Mouse (Mus musculus) lung, embryonic 16.5 days (tissue): ENCODE measurements around the gene Rgl2. TPM values are rescaled to one million over a fixed set of nuclear protein-coding genes. Genes with fewer than 3 reads are reported as not detected.
"Not testable (repeated sequence)": the region's sequence is repeated elsewhere in the genome, so short reads cannot be mapped to it uniquely, and the experiment has no call there.

Experiments used
- ATAC-seq: fragments of 200-750 bp; cut with Nextera tagmentation; 2 replicates; pipeline ENCODE4 v1.8.0; 2017; ENCODE audit warnings: low read depth, mild to moderate bottlenecking, moderate library complexity
- H3K27ac ChIP-seq: fragments of 300-500 bp; sonication (generic); 2 replicates; pipeline ENCODE4 v1.5.1; 2014; ENCODE audit warnings: mild to moderate bottlenecking, control low read depth, low read length
- H3K27me3 ChIP-seq: fragments of 300-500 bp; sonication (generic); 2 replicates; pipeline ENCODE4 v1.6.1; 2014; ENCODE audit warnings: low read depth, low read length, mixed read lengths; ENCODE audit not compliant: control insufficient read depth, insufficient read depth
- H3K36me3 ChIP-seq: fragments of 300-500 bp; sonication (generic); 2 replicates; pipeline ENCODE4 v1.6.1; 2014; ENCODE audit warnings: low read length; ENCODE audit not compliant: control insufficient read depth, insufficient read depth
- H3K4me1 ChIP-seq: fragments of 300-500 bp; sonication (generic); replicated peaks from 2 replicates; pipeline ENCODE4 v1.6.1; 2014; ENCODE audit warnings: low read length, mixed read lengths; ENCODE audit not compliant: control insufficient read depth, insufficient read depth
- H3K4me2 ChIP-seq: fragments of 300-500 bp; sonication (generic); 2 replicates; pipeline ENCODE4 v1.6.1; 2014; ENCODE audit warnings: low read depth, low read length, control low read depth
- H3K4me3 ChIP-seq: fragments of 300-500 bp; sonication (generic); 2 replicates; pipeline ENCODE4 v1.5.1; 2014; ENCODE audit warnings: mild to moderate bottlenecking, low read length, control low read depth
- H3K9ac ChIP-seq: fragments of 300-500 bp; sonication (generic); 2 replicates; pipeline ENCODE4 v1.6.1; 2014; ENCODE audit warnings: low read length, control low read depth
- H3K9me3 ChIP-seq: fragments of 300-500 bp; sonication (generic); 2 replicates; pipeline ENCODE4 v1.6.1; 2016; ENCODE audit warnings: low read length; ENCODE audit not compliant: control insufficient read depth
- WGBS: fragments of 180-500 bp; shearing (Covaris S2); extraction: QIAGEN DNeasy Blood & Tissue Kit; methylation state at CpG from one replicate; pipeline ENCODE4 v1.1.7; 2014; 5-methylcytosine and 5-hydroxymethylcytosine counted together
- polyA plus RNA-seq: library from polyadenylated mRNA; unstranded; fragments of >200 nt; fragmentation: Nextera tagmentation; extraction: Ambion mirVana; gene quantifications from 2 replicates; pipeline ENCODE4 v1.2.1, GENCODE M21; 2015

The Rgl2 gene
- polyA plus RNA-seq, 1 experiment from 2014 or later, result 49.5 TPM

GRCm38 (mm10) chr17:33969394-33969793 lies 40.1 kb downstream of the Rgl2 start:
- no peak overlapping the region for H3K9ac ChIP-seq
- no peaks in the 10 kb centered on the region for H3K27me3 ChIP-seq
- ATAC-seq, result no peak
- WGBS, result 77% methylated on average over 4 of the region's 4 CpGs
- H3K27ac ChIP-seq, result no peak overlapping the region
- H3K36me3 ChIP-seq, result peaks cover 4% of the 10 kb centered on the region; the same call in 1 of the 2 replicates
- H3K9me3 ChIP-seq, result no peaks in the 10 kb centered on the region
- H3K4me1 ChIP-seq, result no peaks in the 10 kb centered on the region
- H3K4me3 ChIP-seq, result no peak overlapping the region
- no peak overlapping the region for H3K4me2 ChIP-seq

DNA sequence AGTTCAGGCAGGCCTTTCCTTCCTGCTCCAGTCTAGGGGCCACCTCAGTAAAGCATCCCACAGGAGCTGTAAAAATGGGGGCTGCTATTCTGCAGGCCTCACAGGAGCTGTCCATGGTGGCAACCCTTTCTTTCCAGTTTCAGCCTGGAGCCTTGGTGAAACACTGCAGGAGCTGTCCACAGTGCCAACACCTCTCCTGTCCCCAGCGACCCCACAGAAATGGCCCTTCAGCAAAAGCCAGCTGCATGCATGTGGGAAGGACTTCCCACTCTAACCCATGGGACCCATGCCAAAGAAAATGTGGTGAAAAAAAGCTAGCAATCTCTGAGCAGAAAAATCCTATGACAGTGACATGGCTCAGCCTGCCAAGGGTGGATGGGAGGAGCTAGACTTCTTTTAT lies 43.3 kb downstream of the Rgl2 start:
- no peak overlapping the region for H3K9ac ChIP-seq
- H3K9me3 ChIP-seq, result no peaks in the 10 kb centered on the region
- ATAC-seq, result peak; percentile 74; the same call in 1 of the 2 replicates
- H3K4me3 ChIP-seq, result no peak overlapping the region
- H3K27me3 ChIP-seq, result peaks cover 9% of the 10 kb centered on the region
- H3K4me2 ChIP-seq, result no peak overlapping the region
- 5% methylated on average over 1 of the region's 1 CpGs for WGBS
- H3K27ac ChIP-seq, result no peak overlapping the region
- no peaks in the 10 kb centered on the region for H3K36me3 ChIP-seq
- H3K4me1 ChIP-seq, result no peaks in the 10 kb centered on the region; the same call in 1 of the 2 replicates

GRCm38 (mm10) chr17:33973572-33973971 lies 44.2 kb downstream of the Rgl2 start:
- peaks cover 18% of the 10 kb centered on the region for H3K27me3 ChIP-seq
- no peak overlapping the region for H3K27ac ChIP-seq
- no peaks in the 10 kb centered on the region for H3K36me3 ChIP-seq
- no peak overlapping the region for H3K4me3 ChIP-seq
- 53% methylated on average over 3 of the region's 3 CpGs for WGBS
- no peaks in the 10 kb centered on the region for H3K9me3 ChIP-seq
- peaks cover 6% of the 10 kb centered on the region for H3K4me1 ChIP-seq
- ATAC-seq, result no peak
- H3K9ac ChIP-seq, result no peak overlapping the region
- H3K4me2 ChIP-seq, result no peak overlapping the region

- peak overlapping the region; percentile 35; the same call in 1 of the 2 replicates for H3K9ac ChIP-seq
These were observed 48.7 kb downstream of the Rgl2 start for GRCm38 (mm10) chr17:33977861-33978557.

GRCm38 (mm10) chr17:33978631-33979031 lies 49.3 kb downstream of the Rgl2 start:
- H3K9me3 ChIP-seq, result no peaks in the 10 kb centered on the region
- H3K36me3 ChIP-seq, result no peaks in the 10 kb centered on the region
- H3K27me3 ChIP-seq, result peaks cover 33% of the 10 kb centered on the region
- H3K4me3 ChIP-seq, result peak overlapping the region; percentile 48
- peaks cover 23% of the 10 kb centered on the region for H3K4me1 ChIP-seq
- H3K9ac ChIP-seq, result peak overlapping the region; percentile 35; the same call in 1 of the 2 replicates
- peak; percentile 10 for ATAC-seq
- peak overlapping the region; percentile 64 for H3K4me2 ChIP-seq
- H3K27ac ChIP-seq, result no peak overlapping the region
- 0% methylated on average over 16 of the region's 17 CpGs for WGBS

More at GRCm38 (mm10) chr17:33977861-33978557, 48.7 kb downstream of the Rgl2 start:
- Histone ChIP-seq H3K27me3 (peaks cover 33% of the 10 kb centered on the region), H3K36me3 (no peaks in the 10 kb centered on the region), H3K4me3 (peak overlapping the region; percentile 48), H3K9me3 (no peaks in the 10 kb centered on the region), H3K4me2 (peak overlapping the region; percentile 64), H3K4me1 (peaks cover 23% of the 10 kb centered on the region), H3K27ac (no peak overlapping the region)
- ATAC-seq, result no peak
- WGBS, result 2% methylated on average over 57 of the region's 57 CpGs

DNA sequence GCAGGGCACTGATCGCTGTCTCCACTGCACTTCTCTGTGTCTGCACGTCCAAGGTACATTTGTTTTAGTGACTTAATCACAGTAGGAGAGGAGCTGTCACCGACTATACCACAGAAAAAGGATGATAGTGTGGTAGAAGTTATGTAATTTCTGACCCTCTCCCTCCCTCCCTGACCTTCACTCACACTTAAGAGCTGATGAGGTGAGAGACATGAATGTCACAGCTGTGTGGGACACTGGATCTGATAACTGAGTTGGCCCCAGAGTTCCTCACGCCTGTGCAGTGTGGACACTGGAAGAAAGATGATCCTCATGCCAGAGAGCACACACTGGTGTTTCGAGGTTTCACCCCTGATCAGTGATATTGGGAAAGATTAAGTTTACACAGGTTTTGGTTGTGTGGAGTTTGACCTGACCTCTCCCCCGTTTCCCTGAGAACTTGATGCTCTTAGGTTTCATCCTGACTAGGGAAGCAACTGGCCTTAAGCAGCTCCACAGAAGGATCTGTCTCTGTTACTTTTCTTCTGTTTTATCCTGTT lies 50.2 kb downstream of the Rgl2 start:
- no peaks in the 10 kb centered on the region for H3K36me3 ChIP-seq
- peaks cover 33% of the 10 kb centered on the region for H3K27me3 ChIP-seq

GRCm38 (mm10) chr17:33980181-33981035 lies 51.1 kb downstream of the Rgl2 start:
- peak overlapping the region; percentile 48 for H3K4me3 ChIP-seq
- peaks cover 33% of the 10 kb centered on the region for H3K27me3 ChIP-seq
- WGBS, result 67% methylated on average over 19 of the region's 19 CpGs
- peaks cover 23% of the 10 kb centered on the region for H3K4me1 ChIP-seq
- H3K27ac ChIP-seq, result peak overlapping the region; percentile 70
- H3K4me2 ChIP-seq, result peak overlapping the region; percentile 58; the same call in 1 of the 2 replicates
- no peaks in the 10 kb centered on the region for H3K9me3 ChIP-seq
- ATAC-seq, result peak; percentile 5; the same call in 1 of the 2 replicates
- no peaks in the 10 kb centered on the region for H3K36me3 ChIP-seq
- no peak overlapping the region for H3K9ac ChIP-seq

More for the DNA sequence above, 50.2 kb downstream of the Rgl2 start:
- Histone ChIP-seq H3K4me2 (no peak overlapping the region), H3K4me3 (no peak overlapping the region), H3K27ac (no peak overlapping the region), H3K4me1 (peaks cover 23% of the 10 kb centered on the region), H3K9ac (no peak overlapping the region), H3K9me3 (no peaks in the 10 kb centered on the region)
- no peak for ATAC-seq
- 38% methylated on average over 6 of the region's 6 CpGs for WGBS

- not testable (repeated sequence) for H3K36me3 ChIP-seq, H3K9me3 ChIP-seq
- H3K4me2 ChIP-seq, result peak overlapping the region; percentile 58
- H3K4me1 ChIP-seq, result peaks cover 23% of the 10 kb centered on the region
- peak overlapping the region; percentile 48 for H3K4me3 ChIP-seq
- H3K27ac ChIP-seq, result peak overlapping the region; percentile 70
- H3K27me3 ChIP-seq, result peaks cover 31% of the 10 kb centered on the region
- ATAC-seq, result peak; percentile 94
- H3K9ac ChIP-seq, result peak overlapping the region; percentile 53
- WGBS, result under 1% methylated on average over 27 of the region's 27 CpGs
These were observed 52.0 kb downstream of the Rgl2 start for GRCm38 (mm10) chr17:33981192-33981909.
